Mouse (Mus musculus) MEL (cell line): ENCODE measurements at regions not wholly inside any gene's neighbourhood (a gene's known extent, or its start where the extent isn't known, plus 50 kb on each side); places are given as distances from the start of the nearest gene placed in this dataset.

ENCODE experiments used
- DNase-seq: peaks from one replicate; pipeline ENCODE4 v3.0.0; 2011; ENCODE audit warnings: low read depth, low spot score
- H3K27ac ChIP-seq: 2 replicates; pipeline ENCODE4 v1.5.1; 2012; ENCODE audit warnings: low read depth, mild to moderate bottlenecking, control low read depth, low read length, moderate library complexity; ENCODE audit not compliant: control insufficient read depth
- H3K27me3 ChIP-seq, 2 experiments: fragments of 150-350 bp in 1 of 2; sonication (generic) in 1 of 2; 2 replicates each; pipeline ENCODE4 v1.6.1; 2012; ENCODE audit warnings: low read length in 2 of 2, mild to moderate bottlenecking in 2 of 2, improper control_type of control experiment in 1 of 2, moderate library complexity in 1 of 2; ENCODE audit not compliant: insufficient read depth in 2 of 2, control insufficient read depth in 1 of 2
- H3K36me3 ChIP-seq, 2 experiments: 2 replicates each; pipeline ENCODE4 v1.6.1; 2012 to 2014; ENCODE audit warnings: low read length in 2 of 2, improper control_type of control experiment in 1 of 2, inconsistent platforms in 1 of 2, mild to moderate bottlenecking in 1 of 2; ENCODE audit not compliant: insufficient read depth in 2 of 2, control insufficient read depth in 1 of 2
- H3K4me1 ChIP-seq, 2 experiments: fragments of 150-350 bp in 1 of 2; sonication (generic) in 1 of 2; 2 replicates each; pipeline ENCODE4 v1.6.1; 2012; ENCODE audit warnings: low read length in 2 of 2, improper control_type of control experiment in 1 of 2, mild to moderate bottlenecking in 1 of 2; ENCODE audit not compliant: insufficient read depth in 2 of 2, control insufficient read depth in 1 of 2
- H3K4me3 ChIP-seq, 2 experiments: fragments of 150-350 bp in 1 of 2; sonication (generic) in 1 of 2; 2 replicates each; pipeline ENCODE4 v1.5.1; 2012; ENCODE audit warnings: low read depth in 2 of 2, low read length in 2 of 2, mild to moderate bottlenecking in 2 of 2, moderate library complexity in 2 of 2, control low read depth in 1 of 2, improper control_type of control experiment in 1 of 2; ENCODE audit not compliant: control insufficient read depth in 1 of 2, insufficient read depth in 1 of 2
- H3K79me2 ChIP-seq: 2 replicates; pipeline ENCODE4 v1.6.1; 2012; ENCODE audit warnings: mild to moderate bottlenecking, low read length, moderate library complexity; ENCODE audit not compliant: control insufficient read depth, poor library complexity, insufficient read depth
- H3K9ac ChIP-seq: 2 replicates; pipeline ENCODE4 v1.6.1; 2012; ENCODE audit warnings: low read depth, mild to moderate bottlenecking, control low read depth, low read length, moderate library complexity; ENCODE audit not compliant: control insufficient read depth, poor library complexity, severe bottlenecking
- H3K9me3 ChIP-seq: fragments of 150-350 bp; sonication (generic); replicated peaks from 2 replicates; pipeline ENCODE4 v1.6.1; 2012; ENCODE audit warnings: mild to moderate bottlenecking, low read length, improper control_type of control experiment, moderate library complexity; ENCODE audit not compliant: insufficient read depth
- CHD1 ChIP-seq: IDR thresholded peaks from 2 replicates; pipeline ENCODE4 v1.6.1; 2012; ENCODE audit warnings: low read depth, mild to moderate bottlenecking, inconsistent platforms, low read length, improper control_type of control experiment
- CHD2 ChIP-seq: IDR thresholded peaks from 2 replicates; pipeline ENCODE4 v1.6.1; 2011; ENCODE audit warnings: low read length, improper control_type of control experiment
- CTCF ChIP-seq, 3 experiments: IDR thresholded peaks in 2 of 3; conservative IDR thresholded peaks in 1 of 3; 2 replicates each; pipeline ENCODE4 v1.5.1; 2011 to 2012; ENCODE audit warnings: low read length in 3 of 3, low read depth in 2 of 3, mild to moderate bottlenecking in 2 of 3, improper control_type of control experiment in 1 of 3, inconsistent platforms in 1 of 3, mixed read lengths in 1 of 3, moderate library complexity in 1 of 3; ENCODE audit not compliant: control insufficient read depth in 1 of 3, insufficient read depth in 1 of 3, poor library complexity in 1 of 3, severe bottlenecking in 1 of 3
- ELF1 ChIP-seq: IDR thresholded peaks from 2 replicates; pipeline ENCODE4 v1.6.1; 2014; ENCODE audit warnings: low read depth, mild to moderate bottlenecking, inconsistent platforms, low read length, improper control_type of control experiment, moderate library complexity
- GABPA ChIP-seq: IDR thresholded peaks from 2 replicates; pipeline ENCODE4 v1.6.1; 2012; ENCODE audit warnings: low read depth, mild to moderate bottlenecking, inconsistent platforms, low read length, improper control_type of control experiment, moderate library complexity
- HCFC1 ChIP-seq: IDR thresholded peaks from 2 replicates; pipeline ENCODE4 v1.6.1; 2012; ENCODE audit warnings: low read depth, mild to moderate bottlenecking, inconsistent platforms, low read length, improper control_type of control experiment, moderate library complexity
- KAT2A ChIP-seq: conservative IDR thresholded peaks from 2 replicates; pipeline ENCODE4 v1.6.1; 2012; ENCODE audit warnings: low read depth, low read length, improper control_type of control experiment, inconsistent platforms
- MAFK ChIP-seq: IDR thresholded peaks from 2 replicates; pipeline ENCODE4 v1.6.1; 2011; ENCODE audit warnings: low read depth, mild to moderate bottlenecking, low read length, improper control_type of control experiment, borderline replicate concordance
- MAZ ChIP-seq: IDR thresholded peaks from 2 replicates; pipeline ENCODE4 v1.6.1; 2012; ENCODE audit warnings: low read depth, mild to moderate bottlenecking, inconsistent platforms, low read length, improper control_type of control experiment
- MXI1 ChIP-seq: IDR thresholded peaks from 2 replicates; pipeline ENCODE4 v1.6.1; 2011; ENCODE audit warnings: mild to moderate bottlenecking, low read depth, low read length, improper control_type of control experiment
- MYB ChIP-seq: IDR thresholded peaks from 2 replicates; pipeline ENCODE4 v1.6.1; 2011; ENCODE audit warnings: mild to moderate bottlenecking, low read depth, low read length, improper control_type of control experiment
- NELFE ChIP-seq: IDR thresholded peaks from 2 replicates; pipeline ENCODE4 v1.6.1; 2011; ENCODE audit warnings: low read depth, low read length, improper control_type of control experiment
- NRF1 ChIP-seq: IDR thresholded peaks from 2 replicates; pipeline ENCODE4 v1.6.1; 2014; ENCODE audit warnings: low read depth, mild to moderate bottlenecking, inconsistent platforms, low read length, improper control_type of control experiment, moderate library complexity; ENCODE audit not compliant: poor library complexity, insufficient read depth, severe bottlenecking
- POLR2A ChIP-seq, 2 experiments: IDR thresholded peaks; 2 replicates each; pipeline ENCODE4 v1.6.1; 2011 to 2012; ENCODE audit warnings: low read length in 2 of 2, mild to moderate bottlenecking in 2 of 2, control low read depth in 1 of 2, improper control_type of control experiment in 1 of 2, low read depth in 1 of 2, moderate library complexity in 1 of 2; ENCODE audit not compliant: control insufficient read depth in 1 of 2, insufficient read depth in 1 of 2, poor library complexity in 1 of 2
- POLR2AphosphoS2 ChIP-seq: IDR thresholded peaks from 2 replicates; pipeline ENCODE4 v1.6.1; 2011; ENCODE audit warnings: low read length, improper control_type of control experiment
- POLR2AphosphoS5 ChIP-seq: IDR thresholded peaks from 2 replicates; pipeline ENCODE4 v1.6.1; 2012; ENCODE audit warnings: low read depth, borderline replicate concordance, mild to moderate bottlenecking, inconsistent platforms, low read length, moderate library complexity, mixed read lengths
- RAD21 ChIP-seq: IDR thresholded peaks from 2 replicates; pipeline ENCODE4 v1.6.1; 2011; ENCODE audit warnings: mild to moderate bottlenecking, low read depth, low read length, improper control_type of control experiment
- SMC3 ChIP-seq: IDR thresholded peaks from 2 replicates; pipeline ENCODE4 v1.6.1; 2011; ENCODE audit warnings: low read depth, low read length, improper control_type of control experiment
- TAL1 ChIP-seq: IDR thresholded peaks from 2 replicates; pipeline ENCODE4 v1.6.1; 2012; ENCODE audit warnings: mild to moderate bottlenecking, inconsistent platforms, low read length, moderate library complexity, mixed read lengths
- TBP ChIP-seq: IDR thresholded peaks from 2 replicates; pipeline ENCODE4 v1.8.0; 2011; ENCODE audit warnings: low read depth, low read length, improper control_type of control experiment
- UBTF ChIP-seq: IDR thresholded peaks from 2 replicates; pipeline ENCODE4 v1.6.1; 2012; ENCODE audit warnings: low read depth, mild to moderate bottlenecking, inconsistent platforms, low read length, improper control_type of control experiment, moderate library complexity, borderline replicate concordance; ENCODE audit not compliant: insufficient read depth
- ZC3H11A ChIP-seq: IDR thresholded peaks from 2 replicates; pipeline ENCODE4 v1.6.1; 2012; ENCODE audit warnings: low read depth, mild to moderate bottlenecking, inconsistent platforms, low read length, improper control_type of control experiment
- ZKSCAN1 ChIP-seq: IDR thresholded peaks from 2 replicates; pipeline ENCODE4 v1.6.1; 2012; ENCODE audit warnings: low read depth, mild to moderate bottlenecking, inconsistent platforms, low read length, improper control_type of control experiment, moderate library complexity
- ZNF384 ChIP-seq: IDR thresholded peaks from 2 replicates; pipeline ENCODE4 v1.6.1; 2012; ENCODE audit warnings: low read depth, mild to moderate bottlenecking, inconsistent platforms, low read length, improper control_type of control experiment

GRCm38 (mm10) chr15:57608519-57608918 is 131.1 kb upstream of the Slc22a22 start:
- DNase-seq, result no peak
- Histone ChIP-seq H3K79me2 (no peaks in the 10 kb centered on the region), H3K36me3 (no peaks in the 10 kb centered on the region), H3K27me3 (no peaks in the 10 kb centered on the region; a peak in 2 of 4 replicates), H3K27ac (no peak overlapping the region), H3K4me3 (no peak overlapping the region), H3K9me3 (no peaks in the 10 kb centered on the region), H3K4me1 (no peaks in the 10 kb centered on the region), H3K9ac (no peak overlapping the region)
- TF ChIP-seq CTCF (IDR thresholded peaks at IDR 0.05 in 2 of 3, conservative IDR thresholded peaks at IDR 0.05 in 1 of 3; ENCODE audit: control insufficient read depth in 1 of 3, insufficient read depth in 1 of 3, low read depth in 2 of 3, low read length in 3 of 3, poor library complexity in 1 of 3, severe bottlenecking in 1 of 3) (no peak), HCFC1 (no peak), ZKSCAN1 (no peak), MXI1 (no peak)

- DNase-seq, result peak; percentile 72
- TF ChIP-seq RAD21, result peak; percentile 96
- no peak for TF ChIP-seq MAFK
- no peak for TF ChIP-seq POLR2AphosphoS2
- peak; percentile 96 for TF ChIP-seq ZC3H11A
- peak; percentile 89 to 90 (median 89) for TF ChIP-seq CTCF (IDR thresholded peaks at IDR 0.05 in 2 of 3, conservative IDR thresholded peaks at IDR 0.05 in 1 of 3; ENCODE audit: control insufficient read depth in 1 of 3, insufficient read depth in 1 of 3, low read depth in 2 of 3, low read length in 3 of 3, poor library complexity in 1 of 3, severe bottlenecking in 1 of 3)
- TF ChIP-seq UBTF, result no peak
- peak; percentile 57; the same call in 1 of the 2 replicates for TF ChIP-seq MAZ
- no peak for TF ChIP-seq ZKSCAN1
- TF ChIP-seq GABPA, result no peak
- no peak for TF ChIP-seq POLR2AphosphoS5
- TF ChIP-seq TBP, result no peak
- no peak for TF ChIP-seq MYB
- TF ChIP-seq CHD2, result no peak
- peak; percentile 90 for TF ChIP-seq SMC3
- TF ChIP-seq CHD1, result no peak
- no peak for TF ChIP-seq ELF1
- no peak for TF ChIP-seq HCFC1
- TF ChIP-seq TAL1, result no peak
- no peak for TF ChIP-seq NRF1
- TF ChIP-seq KAT2A, result no peak
- TF ChIP-seq ZNF384, result no peak
- TF ChIP-seq POLR2A (IDR thresholded peaks at IDR 0.05; ENCODE audit: control insufficient read depth in 1 of 2, insufficient read depth in 1 of 2, low read depth in 1 of 2, low read length in 2 of 2, poor library complexity in 1 of 2), result no peak
- no peak for TF ChIP-seq NELFE
- no peak overlapping the region for H3K27ac ChIP-seq
- H3K4me1 ChIP-seq, result no peaks in the 10 kb centered on the region
- H3K36me3 ChIP-seq, result no peaks in the 10 kb centered on the region
- no peaks in the 10 kb centered on the region for H3K9me3 ChIP-seq
- no peaks in the 10 kb centered on the region for H3K79me2 ChIP-seq
- no peak overlapping the region for H3K9ac ChIP-seq
- no peaks in the 10 kb centered on the region; a peak in 1 of 4 replicates for H3K27me3 ChIP-seq
- peak overlapping the region; percentile 24 to 25; a peak in 3 of 4 replicates for H3K4me3 ChIP-seq
Observed at GRCm38 (mm10) chr15:57600562-57600961, 123.1 kb upstream of the Slc22a22 start.
